Mouse (Mus musculus): ENCODE measurements around the gene Gm29133.

DNA sequence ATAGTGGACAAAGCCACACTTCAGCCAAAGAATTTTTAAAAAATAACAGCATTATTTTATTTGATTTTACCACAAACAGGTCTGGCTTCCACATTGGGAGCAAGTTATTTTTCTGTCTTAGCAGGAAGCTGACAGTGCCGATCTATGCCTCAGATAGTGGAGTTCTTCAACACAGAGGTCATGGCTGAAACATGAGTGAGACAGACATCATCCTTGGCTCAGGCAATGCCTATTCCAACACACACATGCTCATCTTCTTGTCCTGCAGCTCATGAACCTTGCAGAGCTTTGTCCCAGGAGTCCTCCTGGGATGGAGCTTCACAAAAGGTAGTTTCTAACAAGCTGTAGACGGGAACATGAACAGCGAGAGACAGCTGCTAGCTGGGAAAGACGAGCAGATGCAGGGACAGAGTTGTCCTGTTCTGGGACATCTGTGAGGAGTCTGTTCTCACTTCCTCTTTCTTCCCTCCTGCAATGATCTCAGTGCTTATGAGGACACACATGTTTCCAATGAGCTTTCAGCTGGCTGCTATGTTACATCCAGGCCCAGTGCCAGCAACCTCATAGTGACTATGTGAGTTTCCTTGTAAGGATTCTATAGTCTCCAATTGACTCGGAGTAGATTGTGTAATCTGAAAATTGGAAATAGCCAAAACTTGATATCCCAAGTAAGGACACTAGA is 87.4 kb downstream of the Gm29133 start:
- TF ChIP-seq POLR2A (IDR thresholded peaks at IDR 0.05; ENCODE audit: borderline replicate concordance, insufficient read depth, low read length) (no peak), CTCF (IDR thresholded peaks at IDR 0.05; ENCODE audit: borderline replicate concordance, insufficient read depth, low read depth, low read length) (no peak)

All from cerebellum, adult 2 months (tissue).